Mouse (Mus musculus) liver, embryonic 14.5 days (tissue): ENCODE measurements around the gene BC049762. TPM values are rescaled to one million over a fixed set of nuclear protein-coding genes. Genes with fewer than 3 reads are reported as not detected.

Experiments used
- ATAC-seq: fragments of 200-750 bp; cut with Nextera tagmentation; 2 replicates; pipeline ENCODE4 v1.8.0; 2017; ENCODE audit warnings: moderate number of reproducible peaks, mild to moderate bottlenecking, moderate library complexity; ENCODE audit not compliant: insufficient read depth
- DNase-seq, 3 experiments: peaks; one replicate each; pipeline ENCODE4 v3.0.0-alpha.2; 2012 to 2013; ENCODE audit warnings: low read depth in 3 of 3, low spot score in 3 of 3
- H3K27ac ChIP-seq: fragments of 300-500 bp; sonication (generic); 2 replicates; pipeline ENCODE4 v1.5.1; 2014; ENCODE audit warnings: moderate library complexity, mild to moderate bottlenecking, control low read depth, inconsistent platforms
- H3K27me3 ChIP-seq: fragments of 300-500 bp; sonication (generic); 2 replicates; pipeline ENCODE4 v1.6.1; 2014; ENCODE audit warnings: mild to moderate bottlenecking, low read length, moderate library complexity; ENCODE audit not compliant: control insufficient read depth, insufficient read depth
- H3K36me3 ChIP-seq: fragments of 300-500 bp; sonication (generic); replicated peaks from 2 replicates; pipeline ENCODE4 v1.6.1; 2014; ENCODE audit warnings: low read depth; ENCODE audit not compliant: control insufficient read depth, insufficient read depth
- H3K4me1 ChIP-seq, 2 experiments: fragments of 200-500 bp in 1 of 2; fragments of 300-500 bp in 1 of 2; sonication (generic) in 1 of 2; replicated peaks; 2 replicates each; pipeline ENCODE4 v1.6.1; 2012 to 2014; ENCODE audit warnings: antibody characterized with exemption in 1 of 2, inconsistent platforms in 1 of 2, low read length in 1 of 2; ENCODE audit not compliant: control insufficient read depth in 2 of 2, insufficient read depth in 2 of 2
- H3K4me2 ChIP-seq: fragments of 300-500 bp; sonication (generic); 2 replicates; pipeline ENCODE4 v1.6.1; 2014; ENCODE audit warnings: low read depth, mild to moderate bottlenecking, control low read depth, moderate library complexity
- H3K4me3 ChIP-seq, 2 experiments: fragments of 200-500 bp in 1 of 2; fragments of 300-500 bp in 1 of 2; sonication (generic) in 1 of 2; 2 replicates each; pipeline ENCODE4 v1.5.1; 2012 to 2014; ENCODE audit warnings: low read depth in 2 of 2, low read length in 2 of 2, mild to moderate bottlenecking in 2 of 2, control low read depth in 1 of 2, inconsistent platforms in 1 of 2, moderate library complexity in 1 of 2; ENCODE audit not compliant: insufficient read depth in 1 of 2
- H3K9ac ChIP-seq: fragments of 300-500 bp; sonication (generic); replicated peaks from 2 replicates; pipeline ENCODE4 v1.6.1; 2014; ENCODE audit warnings: mild to moderate bottlenecking, control low read depth, moderate library complexity
- H3K9me3 ChIP-seq: fragments of 300-500 bp; sonication (generic); 2 replicates; pipeline ENCODE4 v1.6.1; 2016; ENCODE audit warnings: low read length, mixed read lengths; ENCODE audit not compliant: control insufficient read depth
- CTCF ChIP-seq: IDR thresholded peaks from 2 replicates; pipeline ENCODE4 v1.5.1; 2016; ENCODE audit warnings: antibody characterized with exemption, low read depth, control low read depth
- EP300 ChIP-seq: IDR thresholded peaks from 2 replicates; pipeline ENCODE4 v1.6.1; 2016; ENCODE audit warnings: antibody characterized with exemption, low read depth
- WGBS: fragments of 180-500 bp; shearing (Covaris S2); extraction: QIAGEN DNeasy Blood & Tissue Kit; methylation state at CpG from one replicate; pipeline ENCODE4 v1.1.7; 2014; ENCODE audit not compliant: insufficient replicate concordance; 5-methylcytosine and 5-hydroxymethylcytosine counted together
- polyA plus RNA-seq, 2 experiments: library from polyadenylated mRNA; depleted of rRNA in 1 of 2; stranded (reverse) in 1 of 2; unstranded in 1 of 2; fragments of >200 nt; fragmentation: Nextera tagmentation in 1 of 2; extraction: Ambion mirVana in 1 of 2; gene quantifications; 2 replicates each; pipeline versions ENCODE4 v1.2.1 to v1.2.3; 2012 to 2014

The BC049762 gene
- polyA plus RNA-seq, 2 experiments: 0.18 to 0.57 TPM

GRCm38 (mm10) chr11:51298691-51299090 is 35.8 kb upstream of the BC049762 start:
- no peaks in the 10 kb centered on the region for H3K27me3 ChIP-seq
- H3K4me1 ChIP-seq: no peaks in the 10 kb centered on the region
- DNase-seq: no peak
- TF ChIP-seq EP300 (no peak), CTCF (no peak)
- 60% methylated on average over 4 of the region's 4 CpGs for WGBS
- H3K9ac ChIP-seq: no peak overlapping the region
- no peak overlapping the region for H3K27ac ChIP-seq
- no peaks in the 10 kb centered on the region for H3K9me3 ChIP-seq
- no peak for ATAC-seq
- H3K36me3 ChIP-seq: no peaks in the 10 kb centered on the region
- H3K4me2 ChIP-seq: no peak overlapping the region
- H3K4me3 ChIP-seq: no peak overlapping the region

DNA sequence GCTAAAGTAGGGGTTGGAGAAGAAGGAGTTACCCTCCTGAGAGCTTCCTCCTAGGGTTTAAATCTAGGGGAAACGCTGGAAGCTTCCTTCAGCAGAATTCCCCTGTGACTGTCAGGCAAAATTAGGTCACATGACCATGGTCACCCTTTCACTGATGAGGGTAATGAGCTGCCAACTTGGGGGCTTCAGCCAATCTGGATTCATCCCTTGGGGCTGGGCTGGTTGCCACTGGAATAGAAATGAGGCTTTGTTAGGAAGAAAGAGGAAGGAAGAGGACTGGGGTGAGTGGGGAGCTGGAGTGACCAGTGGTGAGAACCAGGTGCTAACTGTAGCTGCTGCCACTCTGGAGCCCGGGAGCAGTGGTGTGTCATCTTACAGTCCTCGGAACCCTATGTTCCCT is 32.9 kb upstream of the BC049762 start:
- H3K9me3 ChIP-seq: no peaks in the 10 kb centered on the region
- ATAC-seq (no peak), DNase-seq (no peak)
- H3K27me3 ChIP-seq: peaks cover 10% of the 10 kb centered on the region
- 54% methylated on average over 3 of the region's 3 CpGs for WGBS
- no peak overlapping the region for H3K27ac ChIP-seq
- no peak for TF ChIP-seq CTCF
- no peak overlapping the region for H3K4me2 ChIP-seq
- H3K9ac ChIP-seq: no peak overlapping the region
- no peak overlapping the region for H3K4me3 ChIP-seq
- no peaks in the 10 kb centered on the region for H3K36me3 ChIP-seq
- no peaks in the 10 kb centered on the region for H3K4me1 ChIP-seq

DNA sequence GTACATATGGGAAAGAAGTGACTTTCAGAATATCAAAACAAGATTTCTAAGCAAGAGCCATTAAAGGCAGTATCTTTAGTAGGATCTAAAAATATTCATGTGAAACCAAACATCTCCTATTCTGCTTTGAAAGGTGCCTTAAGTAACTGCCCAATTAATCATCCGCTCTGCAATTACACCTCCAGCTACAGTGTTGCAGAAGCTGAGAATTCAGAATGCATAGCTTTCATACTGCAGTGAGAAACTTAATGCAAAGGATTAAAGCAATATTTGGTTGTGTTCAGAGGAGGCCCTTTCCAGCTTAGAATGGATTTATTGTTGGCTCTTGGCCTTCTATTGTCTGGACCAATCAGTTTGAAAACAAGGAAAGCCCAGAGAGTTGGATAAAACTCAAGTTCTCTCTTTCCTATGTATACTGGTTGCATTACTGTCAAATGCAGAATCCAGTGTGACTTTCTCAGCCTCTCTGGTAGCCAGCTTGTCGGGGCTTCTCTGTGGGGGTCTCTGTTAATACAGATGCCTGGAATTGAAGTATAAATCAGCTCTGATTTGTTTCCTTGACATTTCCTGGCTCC is 31.2 kb upstream of the BC049762 start:
- TF ChIP-seq EP300 (no peak), CTCF (no peak)
- no peak overlapping the region for H3K4me2 ChIP-seq
- H3K27ac ChIP-seq: no peak overlapping the region
- H3K9ac ChIP-seq: no peak overlapping the region
- 49% methylated on average over 2 of the region's 2 CpGs for WGBS
- no peaks in the 10 kb centered on the region for H3K36me3 ChIP-seq
- ATAC-seq: no peak
- DNase-seq: no peak
- H3K27me3 ChIP-seq: peaks cover 26% of the 10 kb centered on the region
- no peak overlapping the region for H3K4me3 ChIP-seq
- H3K9me3 ChIP-seq: no peaks in the 10 kb centered on the region
- H3K4me1 ChIP-seq: no peaks in the 10 kb centered on the region

DNA sequence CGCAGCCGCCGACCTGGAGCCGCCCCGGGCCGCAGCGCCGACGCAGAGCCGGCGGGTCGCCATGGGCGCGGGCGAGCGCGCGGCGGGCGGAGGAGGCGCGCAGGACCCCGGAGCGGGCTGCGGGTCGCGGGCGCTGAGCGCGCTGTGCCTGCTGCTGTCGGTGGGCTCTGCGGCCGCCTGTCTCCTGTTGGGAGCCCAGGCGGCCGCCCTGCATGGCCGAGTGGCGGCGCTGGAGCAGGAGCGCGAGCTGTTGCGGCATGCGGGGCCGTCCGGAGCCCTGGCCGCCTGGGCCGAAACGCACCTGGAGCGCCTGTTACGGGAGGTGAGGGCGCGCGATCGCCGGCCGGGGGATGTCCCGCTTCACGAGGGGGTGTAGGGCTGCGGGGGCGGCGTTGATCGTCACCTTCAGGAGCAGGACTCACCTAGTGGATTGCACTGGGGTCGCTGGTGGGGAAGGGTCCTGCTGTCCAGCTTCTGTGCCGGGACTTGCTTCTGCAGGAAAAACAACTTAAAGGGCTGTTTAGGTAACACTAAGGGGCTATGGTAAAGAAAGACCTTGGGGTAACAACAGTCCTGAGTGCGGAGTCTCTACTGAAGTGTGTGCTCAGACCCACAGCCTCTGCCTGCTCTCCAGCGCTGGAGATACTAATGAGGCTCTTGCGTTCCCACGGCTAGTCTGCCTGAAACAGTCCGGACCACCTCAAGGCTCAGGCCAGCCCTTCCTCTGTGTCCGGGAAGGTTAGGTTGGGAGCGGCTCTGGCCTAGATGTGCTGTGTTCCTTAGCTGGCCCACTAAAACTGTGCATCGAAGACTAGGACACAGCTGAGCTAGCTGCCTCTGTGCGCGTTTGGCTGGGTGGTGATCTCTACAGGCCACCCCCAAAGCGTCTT is 27.5 kb upstream of the BC049762 start:
- Histone ChIP-seq H3K27me3 (peaks cover 26% of the 10 kb centered on the region), H3K4me2 (peak overlapping the region; percentile 71), H3K9me3 (no peaks in the 10 kb centered on the region), H3K4me1 (no peaks in the 10 kb centered on the region), H3K36me3 (no peaks in the 10 kb centered on the region), H3K9ac (no peak overlapping the region), H3K27ac (no peak overlapping the region), H3K4me3 (peak overlapping the region; percentile 32 to 59)
- no peak; the same call in 1 of the 2 replicates for ATAC-seq
- TF ChIP-seq CTCF: no peak
- TF ChIP-seq EP300: no peak
- 3% methylated on average over 73 of the region's 74 CpGs for WGBS
- DNase-seq: no peak

- peak; percentile 70 for ATAC-seq
- H3K4me1 ChIP-seq: no peaks in the 10 kb centered on the region
- H3K4me3 ChIP-seq: peak within 1 kb of the TSS; percentile 53 to 59
- peak; percentile 15 to 36 (median 35) for DNase-seq
- H3K9me3 ChIP-seq: no peaks in the 10 kb centered on the region
- H3K27me3 ChIP-seq: peaks cover 26% of the 10 kb centered on the region
- 0 out of 2 replicates have a peak within 1 kb of the TSS, but pooled peaks have one; percentile 18 for H3K9ac ChIP-seq
- 1% methylated on average over 38 of the region's 38 CpGs for WGBS
- no peak within 1 kb of the TSS for H3K27ac ChIP-seq
- peak within 1 kb of the TSS; percentile 71 for H3K4me2 ChIP-seq
- TF ChIP-seq CTCF (peak; percentile 78), EP300 (no peak)
- no peaks in the 10 kb centered on the region for H3K36me3 ChIP-seq
These were observed 26.8 kb upstream of the BC049762 start, which contains the start of gene Col23a1 for GRCm38 (mm10) chr11:51289564-51290041. Col23a1 (plus strand) TSS chr11:51289920.
